Mouse (Mus musculus): ENCODE measurements around the gene Stx6.
"Not testable (repeated sequence)": the region's sequence is repeated elsewhere in the genome, so short reads cannot be mapped to it uniquely, and the experiment has no call there.

The Stx6 gene

DNA sequence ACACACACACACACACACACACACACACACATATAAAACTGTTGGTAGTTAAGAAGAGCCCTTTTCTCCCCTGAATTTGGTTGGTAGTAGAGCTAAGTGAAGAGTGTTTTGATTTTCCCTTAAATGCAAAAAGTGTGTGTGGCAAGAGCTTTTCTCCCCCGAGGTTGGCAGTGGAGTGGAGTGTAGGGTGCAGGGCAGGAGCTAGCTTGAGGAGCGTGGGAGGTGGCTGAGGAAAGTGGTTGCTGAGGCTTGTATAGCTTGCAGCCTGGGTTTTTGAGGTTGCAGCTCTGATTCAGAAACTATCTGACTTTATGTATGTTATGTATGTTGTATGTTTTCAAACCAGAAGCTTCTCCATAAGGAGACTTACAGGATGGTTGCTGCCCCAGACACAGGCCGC is 8.9 kb downstream of the Stx6 start:
- in situ Hi-C loops (cut with MboI), result no loop called here

GRCm38 (mm10) chr1:155169935-155170334 is 11.4 kb downstream of the Stx6 start:
- in situ Hi-C loops (cut with MboI), result no loop called here

GRCm38 (mm10) chr1:155172895-155173643 is 14.6 kb downstream of the Stx6 start:
- in situ Hi-C loops (cut with MboI), result no loop called here

DNA sequence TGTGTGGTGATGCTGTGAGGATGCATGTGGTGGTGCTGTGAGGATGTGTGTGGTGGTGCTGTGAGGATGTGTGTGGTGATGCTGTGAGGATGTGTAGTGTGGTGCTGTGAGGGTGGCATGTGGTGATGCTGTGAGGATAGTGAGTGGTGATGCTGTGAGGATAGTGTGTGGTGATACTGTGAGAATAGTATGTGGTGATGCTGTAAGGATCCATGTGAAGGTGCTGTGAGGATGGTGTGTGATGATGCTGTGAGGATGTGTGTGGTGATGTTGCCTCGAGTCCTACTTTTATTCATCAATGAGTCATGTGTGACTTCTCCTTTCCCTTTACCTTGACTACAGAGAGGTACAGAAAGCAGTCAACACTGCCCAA is 15.1 kb downstream of the Stx6 start:
- in situ Hi-C loops (cut with MboI), result not testable (repeated sequence)

- in situ Hi-C loops (cut with MboI), result no loop called here
Measured at GRCm38 (mm10) chr1:155174424-155174823, 15.9 kb downstream of the Stx6 start.

- in situ Hi-C loops (cut with MboI), result no loop called here
Measured at GRCm38 (mm10) chr1:155178192-155178924, 19.8 kb downstream of the Stx6 start.

DNA sequence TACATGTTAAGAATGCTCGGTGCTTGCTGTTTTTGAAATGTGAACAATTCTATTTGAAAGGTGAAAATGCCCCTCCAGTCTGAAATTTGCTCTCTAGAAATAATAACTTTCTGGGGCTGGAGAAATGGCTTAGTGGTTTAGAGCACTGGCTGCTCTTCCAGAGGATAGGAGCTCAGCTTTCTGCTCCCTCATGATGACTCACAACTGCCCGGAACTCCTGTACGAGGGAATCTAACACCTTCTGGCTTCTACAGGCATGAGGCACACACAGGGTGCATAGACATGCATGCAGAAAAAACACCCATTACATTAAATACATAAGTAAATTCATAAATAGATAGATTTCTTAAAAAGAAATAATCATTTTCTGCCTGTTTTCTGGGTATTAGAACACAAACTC is 25.7 kb downstream of the Stx6 start:
- in situ Hi-C loops (cut with MboI), result no loop called here

DNA sequence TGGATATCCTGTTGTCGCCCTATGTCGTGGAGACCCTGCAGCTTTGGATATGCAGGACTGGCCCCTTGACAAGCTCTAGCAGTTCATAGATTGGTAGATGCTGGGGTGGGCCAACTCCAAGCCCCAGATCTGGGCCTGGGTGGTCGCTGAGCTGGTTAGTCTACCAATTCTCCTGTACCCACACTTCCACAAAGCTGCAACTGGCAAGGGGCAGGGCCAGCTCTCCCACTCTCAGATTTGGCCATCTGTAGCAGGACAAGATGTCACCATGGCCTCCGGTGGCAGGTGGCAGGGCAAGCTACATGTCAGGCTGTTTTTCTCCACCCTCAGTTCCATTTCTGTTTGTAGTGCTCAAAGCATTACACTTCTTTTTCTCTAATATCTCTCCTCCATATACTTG is 30.1 kb downstream of the Stx6 start:
- in situ Hi-C loops (cut with MboI), result no loop called here

DNA sequence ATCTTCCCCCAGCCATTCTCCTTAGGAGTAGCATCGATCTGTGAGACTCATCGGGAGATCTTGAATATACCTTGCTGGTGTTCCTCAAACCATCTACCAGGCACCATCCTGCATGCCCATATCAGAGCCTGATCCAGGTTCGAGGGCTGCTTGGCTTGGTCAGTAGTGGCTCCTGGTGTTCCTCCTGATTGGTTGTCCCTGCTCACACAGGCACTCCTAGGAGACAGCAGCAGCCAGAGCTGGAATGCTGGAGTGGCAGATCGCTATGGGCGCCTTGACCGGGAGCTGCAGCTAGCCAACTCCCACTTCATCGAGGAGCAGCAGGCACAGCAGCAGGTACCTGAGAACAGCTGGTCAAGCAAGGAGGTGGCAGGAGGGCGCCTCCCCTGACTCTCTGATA is 32.7 kb downstream of the Stx6 start:
- in situ Hi-C loops (cut with MboI), result no loop called here

GRCm38 (mm10) chr1:155191671-155192070 is 33.2 kb downstream of the Stx6 start:
- in situ Hi-C loops (cut with MboI), result no loop called here

DNA sequence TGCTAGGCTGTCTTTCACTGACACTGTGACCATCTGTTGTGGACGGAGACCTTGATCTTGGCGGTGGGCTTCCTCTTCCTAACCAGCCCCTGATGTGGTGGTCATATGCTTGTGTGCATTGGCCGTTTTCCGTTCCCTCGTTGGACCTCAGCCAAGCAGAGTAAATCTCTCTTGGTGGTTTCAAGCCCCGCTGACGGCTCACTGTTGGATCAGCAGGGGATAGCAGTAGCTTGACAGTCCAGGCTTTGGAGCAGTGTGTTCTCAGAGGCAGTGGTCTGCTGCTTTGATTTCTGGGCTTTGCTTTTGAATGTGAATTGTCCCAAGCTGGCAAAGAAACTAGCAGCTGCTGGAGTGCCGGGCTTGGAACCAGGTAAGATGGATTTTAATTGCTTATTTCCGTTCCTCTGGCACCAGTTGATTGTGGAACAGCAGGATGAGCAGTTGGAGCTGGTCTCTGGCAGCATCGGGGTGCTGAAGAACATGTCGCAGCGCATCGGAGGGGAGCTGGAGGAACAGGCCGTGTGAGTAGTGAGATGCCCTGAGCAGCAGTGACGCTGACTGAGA is 34.4 kb downstream of the Stx6 start:
- in situ Hi-C loops (cut with MboI), result no loop called here

- in situ Hi-C loops (cut with MboI), result no loop called here
Measured at GRCm38 (mm10) chr1:155196691-155197090, 38.2 kb downstream of the Stx6 start.

DNA sequence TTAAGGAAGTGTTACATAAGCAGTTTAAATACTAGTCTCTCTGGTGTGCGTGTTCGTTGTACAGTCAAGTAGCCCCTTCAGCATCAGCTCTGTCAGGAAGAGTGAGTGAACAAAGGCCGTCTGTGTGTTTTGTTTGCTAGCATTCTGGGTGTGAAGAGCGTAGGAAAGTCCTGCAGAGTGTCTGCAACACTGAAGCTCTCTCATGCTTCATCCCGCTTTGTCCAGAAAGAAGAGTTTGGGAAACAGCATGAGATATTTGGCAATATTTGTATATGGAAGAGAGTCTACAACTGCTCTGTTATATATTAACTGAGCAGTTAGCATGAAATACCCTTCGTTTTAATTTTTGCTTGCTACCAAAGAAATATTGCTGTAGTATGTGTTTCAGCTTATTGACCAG is 41.0 kb downstream of the Stx6 start:
- in situ Hi-C loops (cut with MboI), result no loop called here

- in situ Hi-C loops (cut with MboI), result no loop called here
Measured at GRCm38 (mm10) chr1:155200967-155201366, 42.5 kb downstream of the Stx6 start.

DNA sequence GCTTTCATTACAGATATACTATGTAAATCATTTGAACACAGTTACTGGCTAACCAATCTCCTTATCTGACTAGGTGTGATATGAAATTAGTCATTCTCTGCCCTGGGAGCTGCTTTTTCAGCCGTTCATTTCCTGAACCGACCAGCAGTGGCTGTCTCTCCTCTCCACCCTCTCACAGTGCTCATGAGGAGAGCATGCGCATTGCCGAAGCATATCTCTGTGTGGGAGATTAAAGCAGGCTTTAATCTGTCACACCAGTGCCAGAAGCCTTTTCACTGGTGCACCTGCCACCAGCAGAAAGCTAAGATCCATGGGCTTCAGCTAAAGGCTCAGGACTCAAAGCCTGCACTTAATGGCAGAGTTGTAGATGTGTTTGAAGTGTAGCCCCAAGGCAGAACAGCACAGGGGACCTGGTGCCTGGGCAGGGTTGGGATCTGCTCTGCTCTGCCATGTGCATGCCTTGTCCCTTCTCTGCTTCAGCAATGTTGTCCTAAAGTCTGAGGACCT is 42.9 kb downstream of the Stx6 start:
- in situ Hi-C loops (cut with MboI), result no loop called here

GRCm38 (mm10) chr1:155201914-155202313 is 43.4 kb downstream of the Stx6 start:
- in situ Hi-C loops (cut with MboI), result no loop called here

- in situ Hi-C loops (cut with MboI), result no loop called here
Measured at GRCm38 (mm10) chr1:155202472-155202871, 44.0 kb downstream of the Stx6 start.

DNA sequence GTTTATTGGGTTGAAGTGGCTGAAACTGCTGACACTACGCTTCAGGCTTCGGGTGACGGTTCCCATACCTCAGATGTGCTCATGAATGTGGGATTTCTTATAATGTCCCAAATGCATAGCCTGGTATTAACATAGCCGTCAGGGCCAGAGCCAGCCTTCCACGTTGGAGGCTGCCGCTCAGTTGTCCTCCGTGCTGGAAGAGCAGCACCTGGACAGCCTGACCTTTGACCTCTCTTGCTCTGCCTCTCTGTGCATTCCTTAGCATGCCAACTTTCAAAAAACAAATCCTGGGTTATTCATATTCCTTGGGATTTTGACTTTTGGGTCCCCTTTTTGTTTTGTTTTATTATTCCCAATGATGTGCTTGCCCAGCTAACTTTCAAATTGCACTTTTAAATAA is 44.6 kb downstream of the Stx6 start:
- in situ Hi-C loops (cut with MboI), result no loop called here

DNA sequence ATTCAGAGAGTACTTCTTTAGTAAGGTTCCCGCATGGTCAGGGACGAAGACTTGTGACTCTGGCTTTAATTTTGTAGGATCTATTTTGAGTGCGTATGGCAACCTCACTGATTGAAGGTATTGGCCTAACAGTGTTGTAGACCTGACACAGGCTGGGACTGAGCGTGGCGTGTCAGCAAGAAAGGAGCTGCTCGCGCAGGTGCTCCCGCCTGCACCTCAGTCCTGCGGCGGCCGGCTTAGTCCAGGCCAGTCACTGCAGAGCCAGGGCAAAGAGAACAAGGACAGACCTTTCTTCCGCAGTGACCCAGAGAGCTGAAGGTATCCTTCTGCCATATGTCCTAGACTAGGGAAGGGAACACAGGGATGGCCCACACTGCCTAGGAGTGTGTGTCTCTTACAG is 45.4 kb downstream of the Stx6 start:
- in situ Hi-C loops (cut with MboI), result no loop called here

- in situ Hi-C loops (cut with MboI), result no loop called here
Measured at GRCm38 (mm10) chr1:155204560-155205162, 46.1 kb downstream of the Stx6 start.

- in situ Hi-C loops (cut with MboI), result no loop called here
Measured at GRCm38 (mm10) chr1:155205311-155205710, 46.8 kb downstream of the Stx6 start.

GRCm38 (mm10) chr1:155205822-155206660 is 47.5 kb downstream of the Stx6 start:
- in situ Hi-C loops (cut with MboI), result no loop called here

Measured in mature B cell (primary cell).